Mouse (Mus musculus) myocyte (in vitro differentiated cells): Measurements from ENCODE around the gene Best1. TPM values are rescaled to one million over a fixed set of nuclear protein-coding genes. Genes with fewer than 3 reads are reported as not detected.

Source experiments
- H3K27me3 ChIP-seq: one replicate; pipeline ENCODE4 v1.6.1; 2011; ENCODE audit not compliant: control insufficient read depth, insufficient read depth, insufficient read length
- H3K36me3 ChIP-seq: one replicate; pipeline ENCODE4 v1.6.1; 2011; ENCODE audit not compliant: control insufficient read depth, insufficient read depth
- H3K4me2 ChIP-seq: one replicate; pipeline ENCODE4 v1.6.1; 2011; ENCODE audit warnings: low read depth, control low read depth
- H3K4me3 ChIP-seq: one replicate; pipeline ENCODE4 v1.5.1; 2011; ENCODE audit warnings: mild to moderate bottlenecking, control low read depth, moderate library complexity
- H3K79me2 ChIP-seq: one replicate; pipeline ENCODE4 v1.6.1; 2011; ENCODE audit not compliant: control insufficient read depth, insufficient read depth
- H3ac ChIP-seq: one replicate; pipeline ENCODE4 v1.6.1; 2011; ENCODE audit not compliant: control insufficient read depth, insufficient read length
- CEBPB ChIP-seq: IDR thresholded peaks from 2 replicates; pipeline ENCODE4 v1.6.1; 2011; ENCODE audit warnings: mild to moderate bottlenecking, moderate library complexity; ENCODE audit not compliant: poor library complexity, insufficient read depth, severe bottlenecking
- E2F4 ChIP-seq: IDR thresholded peaks from one replicate; pipeline ENCODE4 v1.6.1; 2011; ENCODE audit warnings: mild to moderate bottlenecking, control low read depth, moderate library complexity; ENCODE audit not compliant: insufficient read depth
- MAX ChIP-seq: IDR thresholded peaks from one replicate; pipeline ENCODE4 v1.6.1; 2011; ENCODE audit warnings: low read depth, mild to moderate bottlenecking, control low read depth
- MYOD1 ChIP-seq, 3 experiments: IDR thresholded peaks; one replicate each; pipeline ENCODE4 v1.6.1; 2011; ENCODE audit warnings: control low read depth in 2 of 3, low read depth in 2 of 3, mild to moderate bottlenecking in 2 of 3, moderate library complexity in 1 of 3; ENCODE audit not compliant: insufficient read length in 2 of 3, control insufficient read depth in 1 of 3
- MYOG ChIP-seq, 3 experiments: IDR thresholded peaks; one replicate each; pipeline ENCODE4 v1.6.1; 2011; ENCODE audit warnings: control low read depth in 2 of 3, low read depth in 2 of 3, mild to moderate bottlenecking in 2 of 3; ENCODE audit not compliant: insufficient read length in 2 of 3, control insufficient read depth in 1 of 3, insufficient read depth in 1 of 3
- POLR2A ChIP-seq: IDR thresholded peaks from one replicate; pipeline ENCODE4 v1.6.1; 2011; ENCODE audit warnings: low read depth, mild to moderate bottlenecking, control low read depth, moderate library complexity; ENCODE audit not compliant: insufficient read length
- POLR2AphosphoS2 ChIP-seq: IDR thresholded peaks from one replicate; pipeline ENCODE4 v1.6.1; 2011; ENCODE audit warnings: low read depth, control low read depth; ENCODE audit not compliant: insufficient read length
- REST ChIP-seq: IDR thresholded peaks from one replicate; pipeline ENCODE4 v1.6.1; 2011; ENCODE audit warnings: mild to moderate bottlenecking, control low read depth, moderate library complexity; ENCODE audit not compliant: insufficient read depth, insufficient read length
- SRF ChIP-seq: IDR thresholded peaks from one replicate; pipeline ENCODE4 v1.6.1; 2011; ENCODE audit warnings: low read depth; ENCODE audit not compliant: control insufficient read depth, insufficient read length
- TCF12 ChIP-seq: IDR thresholded peaks from one replicate; pipeline ENCODE4 v1.6.1; 2011; ENCODE audit warnings: mild to moderate bottlenecking, control low read depth; ENCODE audit not compliant: poor library complexity, insufficient read depth, severe bottlenecking
- TCF3 ChIP-seq: IDR thresholded peaks from one replicate; pipeline ENCODE4 v1.6.1; 2011; ENCODE audit warnings: low read depth, control low read depth; ENCODE audit not compliant: insufficient read length
- USF1 ChIP-seq: IDR thresholded peaks from one replicate; pipeline ENCODE4 v1.6.1; 2011; ENCODE audit warnings: low read depth, mild to moderate bottlenecking, control low read depth, moderate library complexity
- polyA plus RNA-seq: library from polyadenylated mRNA; unstranded; fragments of >200 nt; fragmentation: generic; extraction: Trizol; gene quantifications from one replicate; pipeline ENCODE4 v1.2.1, GENCODE M21; 2012; ENCODE audit warnings: missing spikeins

The Best1 gene
- polyA plus RNA-seq, 1 experiment: 6.6 TPM

GRCm38 (mm10) chr19:10034785-10035447, 33.5 kb upstream of the Best1 start:
- Histone ChIP-seq H3K4me2 (no peak overlapping the region), H3K27me3 (no peaks in the 10 kb centered on the region), H3K4me3 (no peak overlapping the region), H3K36me3 (no peaks in the 10 kb centered on the region), H3ac (no peak overlapping the region), H3K79me2 (no peaks in the 10 kb centered on the region)
- TF ChIP-seq POLR2AphosphoS2 (no peak), MAX (no peak), MYOD1 (IDR thresholded peaks at IDR 0.05; ENCODE audit: control insufficient read depth in 1 of 3, insufficient read length in 2 of 3, low read depth in 2 of 3) (no peak), TCF3 (no peak), USF1 (no peak), SRF (no peak), REST (no peak)

DNA sequence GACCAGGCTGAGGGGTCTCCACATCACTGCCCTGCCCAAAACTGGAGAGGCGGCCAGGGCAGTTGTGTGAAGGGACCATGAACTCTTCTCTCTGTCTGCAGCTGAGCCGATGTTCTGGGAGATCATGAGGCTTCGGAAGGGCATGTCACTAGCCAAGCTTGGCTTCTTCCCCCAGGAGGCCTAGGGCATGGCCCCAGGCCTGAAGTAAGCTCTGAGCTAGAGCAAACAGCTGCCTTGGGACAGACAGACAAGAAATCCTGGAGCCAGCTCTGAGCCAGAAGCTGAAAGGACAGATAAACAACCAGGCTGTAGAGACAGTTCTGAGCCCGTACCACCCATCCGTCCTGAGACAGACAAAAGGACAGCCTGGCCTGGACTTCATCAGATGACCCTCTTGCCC, 32.9 kb upstream of the Best1 start:
- no peaks in the 10 kb centered on the region for H3K27me3 ChIP-seq
- H3K79me2 ChIP-seq: no peaks in the 10 kb centered on the region
- no peak for TF ChIP-seq POLR2A
- no peak for TF ChIP-seq MYOD1 (IDR thresholded peaks at IDR 0.05; ENCODE audit: control insufficient read depth in 1 of 3, insufficient read length in 2 of 3, low read depth in 2 of 3)
- no peak for TF ChIP-seq TCF12
- no peak for TF ChIP-seq POLR2AphosphoS2
- no peak for TF ChIP-seq MYOG (IDR thresholded peaks at IDR 0.05; ENCODE audit: control insufficient read depth in 1 of 3, insufficient read depth in 1 of 3, insufficient read length in 2 of 3, low read depth in 2 of 3)
- no peak for TF ChIP-seq SRF
- no peak for TF ChIP-seq REST
- no peak for TF ChIP-seq E2F4
- no peak for TF ChIP-seq CEBPB
- no peak for TF ChIP-seq TCF3
- H3K4me2 ChIP-seq: no peak overlapping the region
- no peaks in the 10 kb centered on the region for H3K36me3 ChIP-seq
- H3K4me3 ChIP-seq: no peak overlapping the region
- no peak overlapping the region for H3ac ChIP-seq

DNA sequence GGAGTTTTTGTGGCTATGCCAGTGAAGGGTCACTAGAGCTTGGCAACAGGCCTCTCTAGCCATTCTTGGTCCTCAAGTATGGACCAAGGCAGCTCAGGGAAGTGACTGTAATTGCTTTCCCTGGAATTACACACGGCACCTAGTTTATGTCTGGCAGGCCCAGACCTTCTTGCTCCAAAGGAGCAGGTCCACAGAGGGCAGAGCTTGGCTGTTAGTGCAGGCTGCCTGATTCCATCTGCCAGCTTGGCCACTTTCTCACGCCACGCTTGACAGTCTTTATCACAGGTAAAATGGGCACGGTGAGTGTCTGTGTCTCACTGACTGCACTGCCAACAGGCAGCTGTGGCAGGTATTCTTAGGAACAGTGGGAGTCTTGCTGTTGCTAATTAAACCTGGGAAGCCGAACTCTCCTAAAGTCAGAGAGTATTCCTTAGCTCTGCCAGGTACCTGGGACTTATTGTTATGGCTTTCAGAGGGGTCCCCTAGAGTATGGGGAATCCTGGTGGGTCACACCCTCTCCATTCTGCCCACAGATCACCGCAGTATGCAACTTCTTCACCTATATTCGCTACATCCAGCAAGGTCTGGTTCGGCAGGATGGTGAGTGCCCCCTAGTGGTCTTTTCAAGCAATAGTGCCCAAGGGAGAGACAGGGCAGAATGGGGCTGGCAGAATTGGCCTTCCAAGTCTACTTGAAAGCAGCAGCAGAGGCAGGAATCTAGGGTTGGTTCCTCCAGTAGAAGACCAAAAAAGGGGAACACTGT, 32.0 kb upstream of the Best1 start:
- H3ac ChIP-seq: no peak overlapping the region
- H3K4me3 ChIP-seq: no peak overlapping the region
- H3K4me2 ChIP-seq: no peak overlapping the region
- no peaks in the 10 kb centered on the region for H3K36me3 ChIP-seq
- TF ChIP-seq POLR2AphosphoS2 (no peak), REST (no peak), USF1 (no peak), MAX (no peak)
- no peaks in the 10 kb centered on the region for H3K79me2 ChIP-seq
- no peaks in the 10 kb centered on the region for H3K27me3 ChIP-seq

- no peak for TF ChIP-seq E2F4
- TF ChIP-seq MYOD1 (IDR thresholded peaks at IDR 0.05; ENCODE audit: control insufficient read depth in 1 of 3, insufficient read length in 2 of 3, low read depth in 2 of 3): no peak
- TF ChIP-seq POLR2A: no peak
- TF ChIP-seq POLR2AphosphoS2: no peak
- TF ChIP-seq TCF12: no peak
- no peak for TF ChIP-seq SRF
- TF ChIP-seq TCF3: no peak
- no peak for TF ChIP-seq REST
- no peak for TF ChIP-seq CEBPB
- TF ChIP-seq MAX: no peak
- Histone ChIP-seq H3ac (no peak overlapping the region), H3K4me3 (no peak overlapping the region), H3K79me2 (no peaks in the 10 kb centered on the region), H3K4me2 (no peak overlapping the region), H3K27me3 (no peaks in the 10 kb centered on the region), H3K36me3 (no peaks in the 10 kb centered on the region)
Measured at GRCm38 (mm10) chr19:10029746-10030145, 28.3 kb upstream of the Best1 start.

GRCm38 (mm10) chr19:10025169-10025875, 23.9 kb upstream of the Best1 start:
- Histone ChIP-seq H3K4me3 (no peak overlapping the region), H3K36me3 (no peaks in the 10 kb centered on the region), H3K27me3 (no peaks in the 10 kb centered on the region), H3ac (no peak overlapping the region), H3K79me2 (no peaks in the 10 kb centered on the region), H3K4me2 (no peak overlapping the region)
- TF ChIP-seq MYOG (IDR thresholded peaks at IDR 0.05; ENCODE audit: control insufficient read depth in 1 of 3, insufficient read depth in 1 of 3, insufficient read length in 2 of 3, low read depth in 2 of 3) (no peak), SRF (no peak), MAX (no peak), POLR2AphosphoS2 (no peak)
